ENCODE assay signal across 19 mouse cellular contexts in the genomic region with DNA sequence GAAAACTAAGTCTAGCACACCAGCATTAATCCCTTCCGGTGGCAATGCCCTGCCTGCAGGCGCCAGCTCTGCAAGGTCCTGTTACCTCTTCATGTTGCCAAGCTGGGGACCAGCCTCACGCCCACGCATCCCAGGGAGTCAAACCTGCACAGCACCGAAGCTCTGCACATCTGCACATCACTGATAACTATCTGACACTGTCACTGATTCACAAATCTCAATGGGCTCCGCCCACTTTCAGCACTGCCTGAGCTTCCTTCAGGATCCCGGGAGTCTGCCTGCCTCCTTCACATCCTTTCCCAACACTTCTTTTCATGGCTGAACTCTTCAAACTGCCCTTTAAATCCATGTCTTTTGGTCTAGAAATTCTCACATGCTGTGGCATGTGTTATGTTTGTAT.
"Had no signal": no experiment of that assay in that cellular context is flagged by ENCODE, and none has a peak within 500 bp of the region (broad histone marks: within the 10 kb centered on the region; RNA-seq: fewer than 3 reads in every experiment).

No protein-coding gene starts in this region.

- H3K4me3 ChIP-seq: heart, adult 2 months; hindbrain, embryonic 10.5 days; hindbrain, embryonic 12.5 days; layer of hippocampus, adult 2 months; left cerebral cortex, adult 2 months; limb, embryonic 10.5 days; limb, embryonic 12.5 days; liver, embryonic 13.5 days; liver, embryonic 15.5 days had no signal

- H3K27ac ChIP-seq: hindbrain, embryonic 10.5 days; hindbrain, embryonic 12.5 days; hindbrain, embryonic 14.5 days; layer of hippocampus, adult 2 months; left cerebral cortex, adult 2 months; limb, embryonic 10.5 days; limb, embryonic 12.5 days; liver, embryonic 13.5 days; liver, embryonic 15.5 days had no signal

- DNase-seq: gastrocnemius, postnatal 25 days; heart, adult 2 months; heart, postnatal 10 days; heart, postnatal 4 days; kidney, adult 11 months; kidney, adult 8-10 months; kidney, postnatal 10 days; kidney, postnatal 25 days; kidney, postnatal 4 days; liver; liver, embryonic 13.5 days had no signal
